Mouse (Mus musculus): ENCODE measurements around the gene Nphs2. TPM values are rescaled to one million over a fixed set of nuclear protein-coding genes. Genes with fewer than 3 reads are reported as not detected.
"Not testable (repeated sequence)": the region's sequence is repeated elsewhere in the genome, so short reads cannot be mapped to it uniquely, and the experiment has no call there.

Nphs2 gene
- polyA plus RNA-seq, 1 experiment from 2014 or later, result not detected

DNA sequence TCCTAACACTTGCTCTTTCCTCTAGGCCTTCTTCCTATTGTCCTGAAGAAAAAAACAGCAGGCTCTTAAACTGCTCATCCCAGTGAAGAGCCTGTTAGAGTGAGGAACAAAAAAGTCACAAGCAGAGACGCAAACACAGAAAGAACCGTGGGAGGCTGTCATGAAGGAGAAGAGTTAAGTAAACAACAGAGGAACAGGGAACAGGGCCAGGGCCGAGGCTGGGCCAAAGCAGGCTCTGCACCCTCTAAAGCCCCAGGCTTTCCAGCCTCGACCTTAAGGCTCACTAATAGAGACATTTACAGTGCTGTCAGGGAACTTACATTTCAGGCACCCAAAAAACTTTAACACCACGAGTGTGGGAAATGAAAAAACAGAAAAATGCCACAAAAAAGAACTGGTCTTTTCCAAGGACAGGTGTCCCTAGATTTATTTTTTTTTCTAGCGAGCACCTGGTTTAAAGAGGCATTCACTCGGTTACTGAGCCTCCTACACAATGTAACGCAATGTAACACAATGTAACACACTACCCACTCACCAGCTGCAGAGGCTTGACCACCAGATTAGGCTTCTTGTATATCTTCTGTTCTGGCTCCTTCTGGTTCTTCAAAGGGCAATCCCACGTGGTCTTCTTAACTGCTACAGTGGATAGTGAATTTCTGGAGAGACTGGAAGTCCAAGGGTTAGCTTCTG is 25.5 kb upstream of the Nphs2 start:
- no peaks in the 10 kb centered on the region for H3K36me3 ChIP-seq (ENCODE audit: control insufficient read depth, insufficient read depth, low read length)
- no peaks in the 10 kb centered on the region for H3K27me3 ChIP-seq (ENCODE audit: control insufficient read depth, insufficient read depth, low read length)
- DNase-seq (ENCODE audit: low spot score), result no peak
- no peak overlapping the region for H3K4me2 ChIP-seq (ENCODE audit: low read depth)
- H3K27ac ChIP-seq (ENCODE audit: low read depth, low read length), result no peak overlapping the region
- H3K9ac ChIP-seq (ENCODE audit: low read length), result no peak overlapping the region
- H3K4me3 ChIP-seq (ENCODE audit: low read depth, low read length), result no peak overlapping the region
- WGBS, result 51% methylated on average over 9 of the region's 9 CpGs
- H3K9me3 ChIP-seq (ENCODE audit: control insufficient read depth, low read length), result no peaks in the 10 kb centered on the region
- no peak for ATAC-seq (ENCODE audit: insufficient read depth, low FRiP score, low TSS enrichment)
- H3K4me1 ChIP-seq (ENCODE audit: control insufficient read depth, insufficient read depth, low read length), result no peaks in the 10 kb centered on the region

DNA sequence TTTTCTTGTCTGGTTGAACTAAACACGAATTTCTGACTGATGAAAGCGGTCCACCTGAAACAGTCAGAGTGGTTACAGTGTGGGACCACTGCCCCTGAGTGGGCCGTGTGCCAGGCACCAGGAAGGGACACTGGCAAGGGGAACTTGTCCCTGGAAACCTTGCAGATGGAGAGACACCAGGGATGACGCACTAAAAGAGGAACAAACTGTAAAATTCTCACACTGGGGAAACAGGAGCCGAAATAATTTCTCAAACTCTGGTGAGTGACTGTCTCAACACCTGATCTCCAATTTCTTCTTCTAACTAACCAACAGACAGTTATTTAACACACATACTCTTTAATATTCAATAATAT is 25.0 kb upstream of the Nphs2 start:
- no peak overlapping the region for H3K27ac ChIP-seq (ENCODE audit: low read depth, low read length)
- DNase-seq (ENCODE audit: low spot score) (no peak), ATAC-seq (ENCODE audit: insufficient read depth, low FRiP score, low TSS enrichment) (no peak)
- no peak overlapping the region for H3K9ac ChIP-seq (ENCODE audit: low read length)
- H3K9me3 ChIP-seq (ENCODE audit: control insufficient read depth, low read length), result no peaks in the 10 kb centered on the region
- H3K4me1 ChIP-seq (ENCODE audit: control insufficient read depth, insufficient read depth, low read length), result no peaks in the 10 kb centered on the region
- no peaks in the 10 kb centered on the region for H3K27me3 ChIP-seq (ENCODE audit: control insufficient read depth, insufficient read depth, low read length)
- H3K4me3 ChIP-seq (ENCODE audit: low read depth, low read length), result no peak overlapping the region
- H3K4me2 ChIP-seq (ENCODE audit: low read depth), result no peak overlapping the region
- 89% methylated on average over 5 of the region's 5 CpGs for WGBS
- H3K36me3 ChIP-seq (ENCODE audit: control insufficient read depth, insufficient read depth, low read length), result no peaks in the 10 kb centered on the region

- no peak overlapping the region for H3K4me2 ChIP-seq (ENCODE audit: low read depth)
These were observed 21.8 kb upstream of the Nphs2 start for GRCm38 (mm10) chr1:156288556-156289221.

GRCm38 (mm10) chr1:156289222-156289587 is 21.3 kb upstream of the Nphs2 start:
- H3K9ac ChIP-seq (ENCODE audit: low read length); H3K36me3 ChIP-seq (ENCODE audit: control insufficient read depth, insufficient read depth, low read length); H3K27ac ChIP-seq (ENCODE audit: low read depth, low read length); H3K27me3 ChIP-seq (ENCODE audit: control insufficient read depth, insufficient read depth, low read length); H3K4me2 ChIP-seq (ENCODE audit: low read depth); H3K4me1 ChIP-seq (ENCODE audit: control insufficient read depth, insufficient read depth, low read length); ATAC-seq (ENCODE audit: insufficient read depth, low FRiP score, low TSS enrichment); H3K9me3 ChIP-seq (ENCODE audit: control insufficient read depth, low read length); H3K4me3 ChIP-seq (ENCODE audit: low read depth, low read length); DNase-seq (ENCODE audit: low spot score): not testable (repeated sequence)
- WGBS, result 77% methylated on average over 9 of the region's 10 CpGs

More at GRCm38 (mm10) chr1:156288556-156289221, 21.8 kb upstream of the Nphs2 start:
- Histone ChIP-seq H3K27me3 (ENCODE audit: control insufficient read depth, insufficient read depth, low read length) (no peaks in the 10 kb centered on the region), H3K9me3 (ENCODE audit: control insufficient read depth, low read length) (no peaks in the 10 kb centered on the region), H3K4me1 (ENCODE audit: control insufficient read depth, insufficient read depth, low read length) (no peaks in the 10 kb centered on the region), H3K27ac (ENCODE audit: low read depth, low read length) (no peak overlapping the region), H3K4me3 (ENCODE audit: low read depth, low read length) (no peak overlapping the region), H3K9ac (ENCODE audit: low read length) (no peak overlapping the region), H3K36me3 (ENCODE audit: control insufficient read depth, insufficient read depth, low read length) (no peaks in the 10 kb centered on the region)
- 84% methylated on average over 9 of the region's 9 CpGs for WGBS
- ATAC-seq (ENCODE audit: insufficient read depth, low FRiP score, low TSS enrichment) (no peak), DNase-seq (ENCODE audit: low spot score) (no peak)

DNA sequence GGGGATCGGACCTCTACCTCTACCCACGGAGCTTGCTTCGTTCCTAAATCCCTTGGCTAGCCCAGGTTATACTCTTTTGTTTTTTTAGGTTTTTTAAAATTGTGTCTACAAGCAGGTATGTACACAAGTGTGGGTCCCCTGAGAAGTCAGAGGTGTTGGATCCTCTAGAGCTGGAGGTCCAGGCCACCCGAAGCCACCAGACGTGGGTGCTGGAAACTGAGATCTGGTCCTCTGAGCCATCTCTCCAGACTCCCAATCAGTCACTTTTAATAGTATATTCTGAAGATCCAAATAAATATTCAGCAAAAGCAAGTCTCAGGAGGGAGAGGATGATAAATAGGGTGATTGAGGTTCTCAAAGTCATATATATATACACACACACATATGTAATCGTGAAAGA is 20.5 kb upstream of the Nphs2 start:
- H3K27me3 ChIP-seq (ENCODE audit: control insufficient read depth, insufficient read depth, low read length), result no peaks in the 10 kb centered on the region
- no peak overlapping the region for H3K4me2 ChIP-seq (ENCODE audit: low read depth)
- ATAC-seq (ENCODE audit: insufficient read depth, low FRiP score, low TSS enrichment) (no peak), DNase-seq (ENCODE audit: low spot score) (no peak)
- no peaks in the 10 kb centered on the region for H3K4me1 ChIP-seq (ENCODE audit: control insufficient read depth, insufficient read depth, low read length)
- H3K9ac ChIP-seq (ENCODE audit: low read length), result no peak overlapping the region
- 98% methylated on average over 6 of the region's 6 CpGs for WGBS
- no peak overlapping the region for H3K4me3 ChIP-seq (ENCODE audit: low read depth, low read length)
- no peaks in the 10 kb centered on the region for H3K9me3 ChIP-seq (ENCODE audit: control insufficient read depth, low read length)
- H3K27ac ChIP-seq (ENCODE audit: low read depth, low read length), result no peak overlapping the region
- no peaks in the 10 kb centered on the region for H3K36me3 ChIP-seq (ENCODE audit: control insufficient read depth, insufficient read depth, low read length)

DNA sequence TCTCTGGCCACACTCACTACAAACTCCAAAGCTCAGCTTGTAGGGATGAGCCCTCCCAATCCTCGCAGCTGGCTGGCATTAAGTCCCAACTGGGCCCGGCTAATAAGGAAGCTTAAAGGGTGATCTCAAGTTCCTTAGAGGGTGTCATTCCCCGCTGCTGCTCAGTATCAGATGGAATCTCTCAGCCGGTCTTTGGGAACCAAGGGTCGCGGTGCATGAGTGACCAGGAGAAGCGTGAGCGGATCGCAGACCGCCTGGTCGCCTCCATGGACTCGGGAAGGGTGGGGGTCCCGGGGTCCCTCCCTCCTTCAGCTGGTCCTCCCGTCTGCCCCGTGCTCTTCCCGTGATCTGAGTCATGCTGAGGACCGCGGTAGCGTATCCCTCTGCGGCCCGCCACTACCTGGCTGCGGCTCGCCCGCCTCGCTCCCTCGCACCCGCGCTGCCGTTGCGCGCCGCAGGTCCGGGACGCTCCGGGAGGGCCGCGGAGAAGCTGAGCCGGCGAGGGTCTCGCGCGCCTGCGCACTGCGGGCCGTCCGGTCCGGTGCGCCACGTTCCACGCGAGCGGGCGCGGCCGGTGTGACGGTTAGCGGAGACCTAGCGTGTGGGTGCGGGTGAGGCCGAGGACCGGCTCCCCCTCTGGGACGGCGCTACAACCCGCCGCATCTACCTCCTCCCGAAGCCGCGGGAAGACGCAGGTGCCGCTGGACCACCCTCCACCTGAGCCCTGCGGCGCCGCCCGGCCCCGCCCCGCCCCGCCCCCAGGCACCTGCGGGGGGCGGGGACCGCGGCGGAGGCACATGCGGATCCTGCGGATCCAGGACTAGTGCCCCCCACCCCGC is 7.4 kb upstream of the Nphs2 start, which contains the start of gene Tdrd5:
Tdrd5 (minus strand) TSS at position 754 of the 839 bp plus-strand sequence.
- no peak within 1 kb of the TSS for H3K27ac ChIP-seq (ENCODE audit: low read depth, low read length)
- H3K4me2 ChIP-seq (ENCODE audit: low read depth), result peak within 1 kb of the TSS; percentile 99
- DNase-seq (ENCODE audit: low spot score) (peak; percentile 65), ATAC-seq (ENCODE audit: insufficient read depth, low FRiP score, low TSS enrichment) (peak; percentile 65)
- H3K9ac ChIP-seq (ENCODE audit: low read length), result peak within 1 kb of the TSS; percentile 39
- H3K36me3 ChIP-seq (ENCODE audit: control insufficient read depth, insufficient read depth, low read length), result no peaks in the 10 kb centered on the region
- H3K4me1 ChIP-seq (ENCODE audit: control insufficient read depth, insufficient read depth, low read length), result no peaks in the 10 kb centered on the region; the same call in 1 of the 2 replicates
- peak within 1 kb of the TSS; percentile 69 for H3K4me3 ChIP-seq (ENCODE audit: low read depth, low read length)
- no peaks in the 10 kb centered on the region for H3K9me3 ChIP-seq (ENCODE audit: control insufficient read depth, low read length)
- WGBS, result under 1% methylated on average over 68 of the region's 85 CpGs
- H3K27me3 ChIP-seq (ENCODE audit: control insufficient read depth, insufficient read depth, low read length), result peaks cover 31% of the 10 kb centered on the region

DNA sequence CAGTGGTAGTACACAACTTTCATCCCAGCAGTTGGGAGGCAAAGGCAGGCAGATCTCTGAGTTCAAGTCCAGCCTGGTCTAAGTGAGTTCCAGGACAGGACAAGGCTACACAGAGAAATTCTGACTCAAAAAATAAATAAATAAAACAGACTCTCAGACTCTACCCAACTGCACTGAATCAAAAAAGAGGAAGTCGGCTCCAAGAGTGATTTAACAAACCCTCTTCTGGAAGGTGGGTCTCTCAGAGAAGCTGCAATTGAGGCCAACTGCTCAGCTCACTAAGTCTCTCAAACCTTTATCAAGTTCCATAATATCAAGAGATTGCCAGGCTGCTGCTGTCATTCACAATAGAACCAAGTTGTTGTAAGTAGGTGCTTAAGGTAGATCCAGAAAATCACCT is 1.9 kb upstream of the Nphs2 start:
- Histone ChIP-seq H3K4me2 (ENCODE audit: low read depth) (no peak overlapping the region), H3K9me3 (ENCODE audit: control insufficient read depth, low read length) (no peaks in the 10 kb centered on the region), H3K27me3 (ENCODE audit: control insufficient read depth, insufficient read depth, low read length) (peaks cover 30% of the 10 kb centered on the region), H3K36me3 (ENCODE audit: control insufficient read depth, insufficient read depth, low read length) (no peaks in the 10 kb centered on the region), H3K27ac (ENCODE audit: low read depth, low read length) (no peak overlapping the region), H3K9ac (ENCODE audit: low read length) (no peak overlapping the region), H3K4me1 (ENCODE audit: control insufficient read depth, insufficient read depth, low read length) (peaks cover 4% of the 10 kb centered on the region; the same call in 1 of the 2 replicates), H3K4me3 (ENCODE audit: low read depth, low read length) (no peak overlapping the region)
- ATAC-seq (ENCODE audit: insufficient read depth, low FRiP score, low TSS enrichment) (no peak), DNase-seq (ENCODE audit: low spot score) (no peak)
- 87% methylated on average over 1 of the region's 1 CpGs for WGBS

GRCm38 (mm10) chr1:156323126-156323525 is 12.6 kb downstream of the Nphs2 start:
- no peak overlapping the region for H3K27ac ChIP-seq (ENCODE audit: low read depth, low read length)
- H3K4me3 ChIP-seq (ENCODE audit: low read depth, low read length), result no peak overlapping the region
- DNase-seq (ENCODE audit: low spot score) (no peak), ATAC-seq (ENCODE audit: insufficient read depth, low FRiP score, low TSS enrichment) (no peak)
- 91% methylated on average over 9 of the region's 9 CpGs for WGBS
- H3K4me2 ChIP-seq (ENCODE audit: low read depth), result no peak overlapping the region
- H3K9ac ChIP-seq (ENCODE audit: low read length), result no peak overlapping the region
- H3K9me3 ChIP-seq (ENCODE audit: control insufficient read depth, low read length), result no peaks in the 10 kb centered on the region
- no peaks in the 10 kb centered on the region for H3K4me1 ChIP-seq (ENCODE audit: control insufficient read depth, insufficient read depth, low read length)
- H3K27me3 ChIP-seq (ENCODE audit: control insufficient read depth, insufficient read depth, low read length), result no peaks in the 10 kb centered on the region
- H3K36me3 ChIP-seq (ENCODE audit: control insufficient read depth, insufficient read depth, low read length), result no peaks in the 10 kb centered on the region

All from neural tube, embryonic 11.5 days (tissue).